Mouse (Mus musculus) megakaryocyte, embryonic 14.5 days (primary cell): Measurements from ENCODE around the gene Elovl6.

Experiments
- FLI1 ChIP-seq: IDR thresholded peaks from 2 replicates; pipeline ENCODE4 v1.6.1; 2012; ENCODE audit warnings: low read length, inconsistent platforms, mixed read lengths
- GATA1 ChIP-seq: IDR thresholded peaks from 3 replicates; pipeline ENCODE4 v1.6.1; 2012; ENCODE audit warnings: mixed read lengths, low read length, inconsistent platforms, borderline replicate concordance

DNA sequence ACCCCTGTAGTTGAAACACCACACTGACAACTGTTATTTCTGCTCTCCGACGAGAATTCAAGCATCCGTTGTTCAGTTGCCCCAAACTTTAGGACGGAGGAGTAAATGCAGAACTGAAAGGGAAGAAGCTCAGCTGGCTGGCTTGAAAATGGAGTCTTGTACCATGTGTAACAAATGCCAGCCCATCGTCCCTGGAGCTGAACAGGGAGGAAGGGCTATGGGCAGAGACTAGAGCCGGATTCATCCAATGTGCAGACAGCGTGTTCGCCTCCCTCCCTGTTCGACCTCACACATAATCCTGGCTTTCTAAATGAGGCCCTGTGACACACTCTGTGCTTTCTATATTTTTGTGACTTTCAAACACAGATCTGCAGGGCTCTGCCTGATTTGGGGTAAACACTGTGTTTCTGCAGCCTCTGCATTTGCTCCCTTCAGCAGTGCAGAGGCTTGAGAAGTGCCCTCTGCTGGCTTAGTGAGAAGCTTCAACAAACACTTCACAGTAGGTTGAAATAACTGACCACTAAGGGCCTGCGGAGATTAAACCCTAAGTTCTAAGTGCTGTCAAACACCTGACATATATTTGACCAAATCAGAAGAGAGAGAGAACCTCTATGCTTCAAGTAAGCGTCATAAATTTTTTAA, 102.2 kb downstream of the Elovl6 start:
- TF ChIP-seq GATA1 (no peak), FLI1 (no peak)
